Mouse (Mus musculus): Measurements from ENCODE around the gene Ntrk1.

- no peak for TF ChIP-seq POLR2A (IDR thresholded peaks at IDR 0.05; ENCODE audit: insufficient read length, low read depth)
- no peak for TF ChIP-seq TCF12 (IDR thresholded peaks at IDR 0.05; ENCODE audit: insufficient read depth, poor library complexity, severe bottlenecking)
- no peak for TF ChIP-seq MAX (IDR thresholded peaks at IDR 0.05; ENCODE audit: low read depth)
- no peak for TF ChIP-seq CEBPB (IDR thresholded peaks at IDR 0.05; ENCODE audit: insufficient read depth, poor library complexity, severe bottlenecking)
- TF ChIP-seq USF1 (IDR thresholded peaks at IDR 0.05; ENCODE audit: low read depth), result no peak
- TF ChIP-seq MYOD1 (IDR thresholded peaks at IDR 0.05; ENCODE audit: control insufficient read depth in 1 of 3, insufficient read length in 2 of 3, low read depth in 2 of 3), result no peak
- no peak for TF ChIP-seq E2F4 (IDR thresholded peaks at IDR 0.05; ENCODE audit: insufficient read depth)
Observed at GRCm38 (mm10) chr3:87832109-87832859, 37.3 kb upstream of the Ntrk1 start.
